ENCODE assay signal across 17 mouse cellular contexts in genomic region chr2:117543301-117543782, GRCm38 (mm10).
DNase-seq lines count a peak whose midpoint lies in the region; ATAC-seq lines count a peak whose summit lies in the region.
"Had no signal": no experiment of that assay in that cellular context is flagged by ENCODE, and none has a peak within 500 bp of the region (broad histone marks: within the 10 kb centered on the region; RNA-seq: fewer than 3 reads in every experiment).

No protein-coding gene starts in this region.

- intact Hi-C loops in left cerebral cortex, postnatal 4 days (cut with DNase I): loop anchor here (5.0 kb wide), 2 partner anchors 569 to 704 kb away; partner anchors contain the start of gene Thbs1

- no peak overlapping the region for H3K4me2 ChIP-seq in hindbrain, embryonic 14.5 days (replicated peaks)
- no peak overlapping the region for H3K4me2 ChIP-seq in midbrain, embryonic 13.5 days (replicated peaks)
- H3K4me2 ChIP-seq: embryonic facial prominence, embryonic 13.5 days; forebrain, embryonic 13.5 days; liver, embryonic 11.5 days had no signal

- 70% methylated on average over 7 of the region's 7 CpGs for WGBS in hindbrain, embryonic 10.5 days
- WGBS in hindbrain, embryonic 14.5 days: 50% methylated on average over 7 of the region's 7 CpGs
- 33% methylated on average over 7 of the region's 7 CpGs for WGBS in midbrain, embryonic 13.5 days

- no peak overlapping the region for H3K9ac ChIP-seq in hindbrain, embryonic 14.5 days
- H3K9ac ChIP-seq in midbrain, embryonic 13.5 days (replicated peaks): no peak overlapping the region
- H3K9ac ChIP-seq: embryonic facial prominence, embryonic 13.5 days; forebrain, embryonic 13.5 days had no signal

- H3K36me3 ChIP-seq in hindbrain, embryonic 10.5 days: no peaks in the 10 kb centered on the region
- H3K36me3 ChIP-seq in hindbrain, embryonic 14.5 days (replicated peaks; ENCODE audit: control insufficient read depth, insufficient read depth): no peaks in the 10 kb centered on the region
- no peaks in the 10 kb centered on the region for H3K36me3 ChIP-seq in midbrain, embryonic 13.5 days
- H3K36me3 ChIP-seq: embryonic facial prominence, embryonic 13.5 days had no signal

- DNase-seq in hindbrain, embryonic 10.5 days (ENCODE audit: low spot score): peak; percentile 16
- no peak for DNase-seq in hindbrain, embryonic 14.5 days (ENCODE audit: low spot score)
- DNase-seq in left cerebral cortex, postnatal 4 days: peak; percentile 5
- no peak for DNase-seq in left cerebral cortex, adult 8-10 months (ENCODE audit: low spot score in 2 of 2)
- DNase-seq in NIH3T3 (ENCODE audit: low read depth): peak; percentile 17
- no peak for DNase-seq in adrenal gland, adult 2 months
- no peak for DNase-seq in cerebellum, postnatal 14 days
- DNase-seq: cerebellum, adult 8-10 months; heart, postnatal 14 days; right cerebral cortex, postnatal 4 days; thymus, adult 2 months had no signal

- H3K4me1 ChIP-seq in hindbrain, embryonic 10.5 days (replicated peaks): peaks cover 10% of the 10 kb centered on the region; the same call in 1 of the 2 replicates
- no peaks in the 10 kb centered on the region for H3K4me1 ChIP-seq in hindbrain, embryonic 14.5 days (replicated peaks; ENCODE audit: control insufficient read depth, insufficient read depth, low read length)
- H3K4me1 ChIP-seq in midbrain, embryonic 13.5 days (replicated peaks): 0 out of 2 replicates have a peak, but pooled peaks cover 6% of the 10 kb centered on the region

- no peaks in the 10 kb centered on the region for H3K27me3 ChIP-seq in hindbrain, embryonic 10.5 days (ENCODE audit: insufficient read depth, poor library complexity, severe bottlenecking)
- H3K27me3 ChIP-seq in hindbrain, embryonic 14.5 days (ENCODE audit: control insufficient read depth, insufficient read depth, low read length): no peaks in the 10 kb centered on the region
- H3K27me3 ChIP-seq in midbrain, embryonic 13.5 days: peaks cover 44% of the 10 kb centered on the region
- H3K27me3 ChIP-seq: forebrain, embryonic 13.5 days had no signal

- no peaks in the 10 kb centered on the region for H3K9me3 ChIP-seq in hindbrain, embryonic 10.5 days
- H3K9me3 ChIP-seq in hindbrain, embryonic 14.5 days (ENCODE audit: control insufficient read depth, low read length): no peaks in the 10 kb centered on the region
- no peaks in the 10 kb centered on the region for H3K9me3 ChIP-seq in midbrain, embryonic 13.5 days
- H3K9me3 ChIP-seq: embryonic facial prominence, embryonic 13.5 days; forebrain, embryonic 13.5 days had no signal

- H3K27ac ChIP-seq in hindbrain, embryonic 10.5 days: no peak overlapping the region
- no peak overlapping the region for H3K27ac ChIP-seq in hindbrain, embryonic 14.5 days
- H3K27ac ChIP-seq in midbrain, embryonic 13.5 days: no peak overlapping the region
- H3K27ac ChIP-seq: embryonic facial prominence, embryonic 13.5 days; forebrain, embryonic 13.5 days had no signal

- no peak for ATAC-seq in hindbrain, embryonic 14.5 days (ENCODE audit: low FRiP score)
- peak; percentile 50; the same call in 1 of the 2 replicates for ATAC-seq in midbrain, embryonic 13.5 days
- ATAC-seq: activated CD4-positive, CD25-positive, alpha-beta regulatory T cell, adult 4 months; forebrain, embryonic 13.5 days; intestine, embryonic 16.5 days had no signal

- no peak overlapping the region for H3K4me3 ChIP-seq in hindbrain, embryonic 10.5 days
- H3K4me3 ChIP-seq in hindbrain, embryonic 14.5 days (replicated peaks; ENCODE audit: low read length): no peak overlapping the region
- H3K4me3 ChIP-seq in midbrain, embryonic 13.5 days (replicated peaks): no peak overlapping the region
- H3K4me3 ChIP-seq: embryonic facial prominence, embryonic 13.5 days; forebrain, embryonic 13.5 days had no signal

Comparison
In these comparisons a context has a peak if more than half of its experiments do, and no peak if none do; other contexts are left out.
1. DNase-seq: peak in hindbrain, embryonic 10.5 days (single experiment), left cerebral cortex, postnatal 4 days (single experiment) and NIH3T3 (single experiment); none in hindbrain, embryonic 14.5 days (single experiment), left cerebral cortex, adult 8-10 months (0 of 2), adrenal gland, adult 2 months (single experiment) and cerebellum, postnatal 14 days (0 of 2).